Mouse (Mus musculus) cerebellum, adult 11 months (tissue): ENCODE measurements around the gene Ceacam3.
"Not testable (repeated sequence)": the region's sequence is repeated elsewhere in the genome, so short reads cannot be mapped to it uniquely, and the experiment has no call there.

Experiments
- DNase-seq: peaks from one replicate; pipeline ENCODE4 v3.0.0; 2022

Ceacam3 gene

GRCm38 (mm10) chr7:17149931-17150330 lies at the start of gene Ceacam3:
TSS of gene Ceacam3 (plus strand) at chr7:17150282.
- no peak for DNase-seq

GRCm38 (mm10) chr7:17101631-17102030 lies 48.5 kb upstream of the Ceacam3 start:
- not testable (repeated sequence) for DNase-seq

DNA sequence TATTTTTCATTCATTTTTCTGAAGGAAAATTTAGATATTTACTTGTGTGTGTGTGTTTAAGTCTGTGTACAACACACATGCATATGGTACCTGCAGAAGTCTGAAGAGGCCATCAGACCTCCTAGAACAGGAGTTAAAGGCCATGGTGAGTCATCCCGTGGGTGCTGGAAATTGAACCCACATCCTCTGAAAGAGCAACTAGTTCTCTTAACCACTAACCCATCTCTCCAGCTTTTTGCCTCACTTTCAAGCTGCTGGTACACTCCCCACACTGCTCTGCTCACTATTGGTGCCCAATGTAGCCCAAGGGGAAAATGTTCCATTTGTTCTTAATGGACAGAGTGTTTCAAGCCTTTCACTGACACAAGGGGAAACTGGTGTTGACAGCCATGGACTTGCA lies 14.8 kb upstream of the Ceacam3 start:
- no peak for DNase-seq

DNA sequence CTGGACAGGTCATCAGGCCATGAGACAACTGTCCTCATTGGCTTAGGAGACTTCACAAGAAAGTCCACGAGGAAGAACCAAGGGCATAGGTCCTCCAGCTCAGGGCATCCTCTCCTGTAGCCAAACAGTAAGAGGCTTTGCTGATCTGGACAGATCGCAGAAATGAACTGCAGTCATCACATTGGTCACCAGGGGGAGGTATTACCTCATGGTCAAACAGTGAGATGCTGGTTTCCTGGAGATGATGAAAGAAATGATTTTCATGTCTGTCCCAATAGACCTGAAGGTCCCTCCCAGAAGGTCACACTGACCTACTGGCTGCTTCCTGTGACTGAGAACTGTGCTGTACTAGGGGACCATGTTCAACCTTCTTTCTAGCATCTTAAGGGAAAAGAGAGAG lies 5.6 kb downstream of the Ceacam3 start:
- DNase-seq: peak; percentile 76

GRCm38 (mm10) chr7:17156885-17157677 lies 7.0 kb downstream of the Ceacam3 start:
- DNase-seq: no peak

- peak; percentile 23 for DNase-seq
Measured at GRCm38 (mm10) chr7:17159011-17159410, 8.9 kb downstream of the Ceacam3 start.

- DNase-seq: no peak
Measured at GRCm38 (mm10) chr7:17171827-17172226, 21.7 kb downstream of the Ceacam3 start.

- no peak for DNase-seq
Measured at GRCm38 (mm10) chr7:17203177-17203576, 53.1 kb downstream of the Ceacam3 start, which contains the start of gene Psg29. TSS of gene Psg29 (plus strand) at chr7:17203477.

DNA sequence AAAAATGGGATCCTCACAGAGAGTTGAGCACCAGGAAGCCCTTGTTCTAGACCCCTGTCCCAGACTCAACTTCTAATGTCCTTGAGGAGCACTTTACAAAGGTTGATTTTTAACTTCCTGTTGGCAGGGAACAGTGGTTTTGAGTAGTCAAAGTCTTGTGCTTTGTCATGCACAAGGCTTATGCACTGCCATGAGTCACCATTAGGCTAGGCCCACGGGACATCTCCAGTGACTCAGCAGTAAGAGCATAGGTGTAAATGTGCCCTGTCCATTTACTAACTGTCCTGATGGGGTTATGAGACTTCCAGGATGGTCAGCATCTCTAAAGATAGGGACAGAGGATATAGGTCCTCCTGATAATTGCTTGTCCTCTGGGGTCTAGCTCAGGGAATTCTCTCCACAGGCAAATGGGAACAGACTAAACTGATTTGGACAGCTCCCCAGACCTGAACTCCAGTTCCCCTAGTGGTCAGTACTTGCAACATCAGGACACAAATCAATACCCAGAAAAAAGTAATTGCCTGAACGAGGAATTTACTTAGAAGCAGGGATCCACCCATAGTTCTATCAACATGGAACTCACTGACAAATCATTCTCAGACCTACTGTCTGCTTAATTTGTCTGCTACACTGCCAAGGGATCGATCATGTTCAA lies 55.6 kb downstream of the Ceacam3 start:
- no peak for DNase-seq
